Mouse (Mus musculus) embryo, embryonic 11.5 days (tissue): ENCODE measurements around the gene Bmper.

Source experiments
- DNase-seq: peaks from one replicate; pipeline ENCODE4 v3.0.0-alpha.2; 2012; ENCODE audit warnings: low read depth, low spot score

Bmper gene

DNA sequence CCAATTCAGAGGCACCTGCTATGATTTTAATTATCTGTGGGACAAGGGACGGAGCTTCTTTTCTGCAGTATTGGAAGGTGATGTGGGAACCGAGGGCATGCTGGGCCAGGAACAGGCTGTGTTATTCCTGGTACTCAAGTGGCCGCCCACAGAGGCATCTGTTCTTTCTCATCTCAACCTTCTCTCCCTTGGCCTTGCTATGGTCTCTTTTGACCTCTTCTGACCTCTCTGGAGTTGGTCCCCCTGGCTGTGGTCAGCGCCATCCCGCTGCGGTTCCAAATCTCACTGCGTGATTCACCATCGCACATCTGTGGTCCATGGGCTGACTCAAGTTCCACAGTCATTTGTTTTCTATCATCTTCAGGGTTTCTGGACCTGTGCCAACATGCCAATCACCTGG, 77.5 kb downstream of the Bmper start:
- no peak for DNase-seq

DNA sequence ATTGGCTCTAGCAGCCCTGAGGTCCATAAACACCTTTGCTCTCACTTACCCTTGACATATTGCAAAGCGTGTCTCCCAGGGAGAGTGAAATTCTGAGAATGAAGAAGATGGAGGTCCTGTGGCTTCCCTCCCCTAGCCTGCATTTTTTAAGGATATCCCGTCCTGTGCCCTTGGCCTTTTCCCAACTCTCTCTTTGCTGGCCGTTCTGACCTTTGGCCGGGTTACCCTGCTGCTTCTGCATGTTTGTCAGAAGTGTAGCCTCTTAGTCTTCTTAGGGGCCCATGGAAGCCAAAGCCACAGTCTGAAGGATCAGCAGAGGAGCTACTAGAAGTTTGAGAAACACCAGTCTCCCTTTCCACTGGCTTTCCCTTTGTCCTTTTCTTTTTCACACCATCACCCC, 82.8 kb downstream of the Bmper start:
- no peak for DNase-seq

DNA sequence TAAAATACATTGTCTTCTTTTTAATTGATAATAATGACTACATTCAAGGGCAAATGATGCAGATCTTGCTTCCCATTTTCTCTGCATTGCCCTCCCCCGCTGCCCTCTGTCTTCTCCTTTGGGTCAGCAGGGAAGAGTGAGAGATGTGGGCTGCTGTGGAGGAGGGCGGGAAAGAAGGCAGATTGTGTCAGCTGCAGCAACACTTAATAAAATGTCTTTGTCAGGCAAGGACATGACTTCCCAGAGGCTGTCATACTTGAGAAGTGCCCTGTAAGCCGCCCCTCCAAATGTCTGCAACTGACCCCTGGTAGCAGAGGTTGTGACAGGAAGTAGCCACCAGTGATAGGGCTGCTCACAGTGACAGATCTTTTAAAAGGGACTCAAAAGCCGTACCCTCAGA, 83.3 kb downstream of the Bmper start:
- no peak for DNase-seq

DNA sequence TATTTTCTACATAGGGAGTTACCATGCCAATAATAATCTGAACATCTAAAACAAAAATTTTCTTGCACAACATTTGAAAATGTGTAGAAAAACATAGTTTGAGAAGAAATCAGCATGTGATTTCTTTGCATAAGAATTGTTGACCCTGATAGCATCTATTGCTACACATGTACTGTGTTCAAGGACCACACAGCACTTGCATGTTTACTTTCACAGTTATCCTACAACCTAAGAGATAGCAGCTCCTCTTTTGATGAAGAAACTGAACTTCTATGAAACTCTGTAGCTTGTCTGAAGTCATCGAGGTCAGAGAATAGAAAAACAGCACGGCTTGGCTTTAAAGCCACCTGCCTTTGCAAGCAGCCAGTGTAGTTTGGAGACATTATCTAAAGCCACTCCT, 85.0 kb downstream of the Bmper start:
- DNase-seq: no peak

DNA sequence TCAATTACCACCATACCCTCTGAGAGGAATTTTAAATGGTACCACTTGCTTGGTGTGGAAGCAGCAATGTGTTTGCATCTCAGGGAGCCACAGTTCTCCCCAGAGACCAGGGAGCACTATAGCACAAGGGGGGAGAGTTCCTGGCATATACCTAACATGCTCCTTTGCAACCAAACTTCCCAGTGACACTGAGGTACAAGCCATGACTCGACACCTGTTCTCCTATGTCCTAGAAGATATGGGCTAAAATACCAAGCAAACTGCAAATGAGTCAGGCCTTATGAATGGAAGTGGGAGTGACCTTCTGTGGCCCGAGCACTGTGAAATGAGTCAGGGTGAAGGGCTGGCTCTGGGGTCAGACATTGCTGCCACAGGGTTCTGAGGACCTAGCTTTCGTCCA, 88.1 kb downstream of the Bmper start:
- no peak for DNase-seq

DNA sequence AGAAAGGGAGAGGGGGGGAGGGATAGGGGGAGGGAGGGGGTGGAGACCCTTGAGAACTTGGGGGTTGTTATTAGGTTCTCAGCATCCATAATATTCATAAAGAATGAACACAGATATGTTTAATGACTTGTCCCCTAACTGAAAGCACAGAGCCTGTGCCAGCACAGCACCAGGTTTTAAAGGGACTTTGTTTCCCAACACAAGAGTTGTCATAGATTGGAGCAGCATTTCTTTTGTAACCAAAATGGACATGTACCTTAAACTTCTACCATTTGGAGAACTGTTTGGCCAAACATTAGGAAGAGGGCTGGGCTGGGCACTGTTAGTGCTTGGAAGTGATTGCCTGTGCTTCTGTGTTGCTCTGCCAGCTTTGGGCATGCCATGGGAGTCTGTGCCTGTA, 89.1 kb downstream of the Bmper start:
- DNase-seq: no peak

DNA sequence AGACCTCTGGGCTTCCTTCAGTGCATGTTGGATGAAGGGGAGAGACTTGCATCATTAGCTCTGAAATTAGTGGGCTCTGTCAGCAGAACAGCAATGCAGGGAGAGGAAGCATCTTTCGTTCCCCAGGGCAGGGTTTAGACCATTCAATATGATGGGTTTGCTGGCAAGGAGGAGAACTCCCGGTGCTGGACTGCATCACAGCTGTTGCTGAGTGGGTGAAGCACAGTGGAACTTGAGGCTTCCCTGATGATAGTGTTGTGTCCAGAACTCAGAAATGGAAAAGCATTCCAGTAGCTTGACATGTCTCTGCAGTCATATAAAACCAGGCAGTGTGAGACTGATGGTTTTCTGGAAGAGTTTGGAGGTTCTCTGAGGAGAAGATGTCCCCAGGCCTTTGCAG, 90.0 kb downstream of the Bmper start:
- DNase-seq: no peak

DNA sequence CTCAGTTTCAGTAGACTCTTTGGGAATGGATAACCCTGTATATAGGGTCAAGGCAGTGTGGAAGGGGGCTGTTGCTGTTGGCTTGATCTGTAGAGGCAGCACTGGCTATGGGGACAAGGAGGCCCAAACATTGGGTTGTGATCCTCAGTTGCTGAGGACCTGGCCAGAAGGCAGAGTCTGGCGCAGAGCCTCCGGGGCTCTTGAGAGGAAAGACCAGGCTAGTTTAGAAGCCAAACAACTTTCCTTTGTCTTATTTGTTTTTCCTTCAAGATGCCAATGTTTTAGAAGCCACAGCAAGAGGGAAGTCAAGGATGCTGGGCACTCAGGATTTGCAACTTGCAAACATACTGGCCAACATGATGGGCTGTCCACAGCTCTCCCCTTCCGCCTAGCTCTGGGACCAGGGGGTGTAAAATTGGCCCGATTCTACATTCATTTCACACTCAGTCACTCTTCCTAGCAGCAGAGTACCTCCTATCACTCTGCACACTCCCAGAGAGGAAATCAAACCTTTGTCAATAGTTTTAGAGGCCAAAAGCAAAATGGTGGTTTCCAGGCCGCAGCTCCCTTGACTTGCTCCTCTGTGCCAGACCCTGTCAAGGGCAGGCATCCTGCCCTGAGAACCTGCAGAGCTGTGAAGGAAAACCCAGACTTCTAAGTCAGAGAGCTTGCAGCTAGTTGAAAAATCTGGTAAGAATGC, 92.9 kb downstream of the Bmper start:
- no peak for DNase-seq

DNA sequence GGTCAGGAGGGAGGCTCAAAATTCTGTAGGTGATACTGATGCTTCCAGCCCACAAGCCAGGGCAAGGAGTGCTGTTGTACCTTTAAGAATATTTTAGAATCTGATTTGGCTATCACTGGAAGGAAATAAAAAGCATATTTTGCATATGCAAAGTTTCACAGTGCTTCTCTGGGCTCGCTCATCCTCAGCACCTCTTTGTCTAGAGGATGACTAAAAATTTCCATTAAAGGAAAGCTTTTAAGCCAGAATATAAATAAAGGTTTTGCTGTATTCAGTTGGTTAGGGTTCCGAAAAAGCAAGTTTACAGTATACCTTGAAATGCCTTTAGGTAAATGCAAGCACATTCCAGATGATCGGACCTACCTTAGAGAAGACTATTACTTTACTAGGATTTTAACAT, 105.0 kb downstream of the Bmper start:
- DNase-seq: no peak

DNA sequence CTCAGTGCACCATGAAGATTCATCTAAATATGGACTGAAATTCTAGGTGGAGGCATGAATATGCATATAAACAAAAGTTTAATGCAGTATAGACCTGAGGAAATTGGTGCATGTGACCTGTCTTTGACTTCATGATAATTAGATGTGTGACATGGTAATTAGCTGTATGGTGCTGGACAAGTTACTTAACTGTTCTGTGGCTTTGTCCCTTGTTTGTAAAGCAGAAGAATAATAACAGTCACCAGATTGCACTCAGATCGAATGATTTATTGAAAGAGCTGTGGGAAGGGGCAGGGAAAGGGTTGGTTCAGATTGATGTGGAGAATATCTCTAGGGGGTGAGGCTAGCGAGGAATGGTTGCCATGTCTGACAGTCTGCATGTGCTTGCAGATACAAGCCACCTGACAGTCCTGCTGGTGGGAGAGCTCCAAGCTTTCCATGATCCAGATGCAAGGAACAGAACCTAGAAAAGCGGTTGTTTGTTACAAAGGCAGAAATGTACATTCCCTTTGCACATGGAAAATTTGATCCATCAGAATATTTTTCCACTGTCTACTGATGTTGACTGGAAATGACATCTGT, 110.3 kb downstream of the Bmper start:
- DNase-seq: no peak

DNA sequence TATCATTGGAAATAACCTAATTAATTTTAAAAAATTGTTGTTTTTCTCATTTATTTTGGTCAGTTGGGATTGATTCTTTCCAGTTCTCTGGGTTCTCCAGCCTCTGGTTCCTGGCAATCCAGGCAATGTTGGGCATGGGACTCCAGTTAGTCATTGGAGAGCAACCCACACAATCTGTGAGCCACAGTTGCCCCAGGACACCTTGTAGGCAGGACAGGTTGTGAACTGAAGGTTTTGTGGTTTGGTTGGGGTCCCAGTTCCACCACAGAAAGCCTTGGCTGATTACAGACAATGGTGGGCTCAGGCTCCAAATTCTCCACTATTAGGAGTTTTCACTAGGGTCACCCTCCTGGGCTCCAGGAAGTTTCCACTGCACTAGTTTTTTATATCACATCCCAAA, 117.7 kb downstream of the Bmper start:
- no peak for DNase-seq

DNA sequence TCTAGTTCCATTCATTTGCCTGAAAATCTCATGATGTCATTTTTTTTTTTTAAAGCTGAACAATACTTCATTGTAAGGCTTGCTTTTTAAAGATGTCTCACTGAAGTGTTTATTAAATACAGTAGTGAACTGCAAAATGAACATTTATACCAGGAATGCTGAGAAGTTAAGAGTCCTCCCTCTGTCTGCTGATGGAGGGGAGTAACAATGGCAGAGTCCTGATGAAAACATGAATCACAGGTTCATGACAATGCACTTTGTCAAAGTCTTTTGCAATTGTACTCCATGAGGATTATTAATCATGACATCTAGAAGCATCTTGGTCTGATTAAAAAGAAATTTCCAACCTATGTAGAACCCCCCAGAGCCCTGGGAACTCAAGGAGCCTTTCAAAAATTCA, 118.4 kb downstream of the Bmper start:
- DNase-seq: no peak

DNA sequence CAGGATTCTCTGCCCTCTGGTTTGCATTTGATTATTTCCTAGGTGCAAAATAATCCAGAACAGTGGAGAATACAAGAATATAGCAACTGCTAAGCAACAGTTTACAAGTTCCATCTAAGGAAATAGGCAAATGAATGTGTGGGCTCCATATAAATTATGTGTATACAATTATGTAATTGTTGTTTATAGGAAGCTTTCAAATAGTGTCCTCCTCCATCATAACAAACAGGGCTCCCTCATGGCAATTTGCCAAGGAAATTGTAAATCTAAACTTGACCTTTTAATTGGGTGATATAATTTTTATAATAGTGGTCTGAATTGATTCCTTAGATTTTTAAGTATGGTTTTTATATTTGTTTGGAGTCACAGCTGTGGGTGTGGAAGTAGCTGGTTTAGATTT, 121.5 kb downstream of the Bmper start:
- DNase-seq: no peak

DNA sequence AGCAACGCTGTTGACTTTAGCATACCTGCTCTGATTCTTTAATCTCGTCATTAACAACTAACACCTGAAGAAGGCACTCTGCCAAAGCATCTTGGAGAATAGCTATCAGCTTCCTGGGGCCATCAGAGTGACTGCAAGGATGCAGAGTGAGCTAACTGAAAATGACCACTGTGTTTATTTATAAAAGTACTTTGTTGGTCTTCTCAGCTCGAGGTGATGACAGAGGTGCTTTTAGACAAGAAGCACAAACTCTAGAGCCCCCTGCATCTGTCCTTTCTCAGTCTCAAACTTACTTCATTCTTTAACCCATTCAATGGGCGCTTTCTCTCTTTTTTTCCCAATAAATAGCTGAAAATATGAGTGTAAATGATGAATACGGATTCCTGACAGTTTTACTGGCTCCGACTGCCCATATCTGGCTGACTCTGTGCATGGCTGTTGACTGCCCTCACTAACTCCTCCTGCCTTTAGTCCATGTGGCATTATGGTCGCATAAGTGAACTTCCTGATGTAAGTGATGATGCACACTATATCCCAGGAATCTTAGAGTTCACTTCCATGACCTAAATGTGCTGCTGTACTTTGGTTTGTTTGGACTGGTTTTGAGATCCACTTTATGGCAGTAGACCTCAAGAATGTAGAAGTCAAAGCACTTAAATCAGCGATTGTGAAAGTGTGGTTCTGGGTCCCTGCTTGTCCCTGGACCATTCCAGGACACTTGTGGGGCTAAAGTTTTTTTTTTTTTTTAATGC, 122.4 kb downstream of the Bmper start:
- DNase-seq: no peak

DNA sequence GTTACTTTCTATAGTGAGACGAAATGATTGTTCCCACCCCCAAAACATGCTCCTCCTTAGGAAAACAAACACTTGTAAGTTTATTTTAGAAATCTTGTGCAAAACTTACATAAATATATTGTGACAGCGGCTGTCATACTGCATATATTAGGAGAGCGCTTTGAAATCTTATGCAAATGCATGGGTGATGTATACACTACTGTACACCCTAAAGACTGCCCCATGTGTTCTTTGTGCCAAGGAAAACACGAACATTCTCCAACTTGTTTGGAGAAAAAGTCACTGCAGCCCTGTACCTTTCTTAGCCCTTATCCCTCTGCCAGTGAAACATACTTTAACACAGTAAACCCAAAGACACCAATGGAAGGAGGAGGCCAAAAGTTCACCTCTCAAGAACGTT, 126.7 kb downstream of the Bmper start:
- DNase-seq: no peak

DNA sequence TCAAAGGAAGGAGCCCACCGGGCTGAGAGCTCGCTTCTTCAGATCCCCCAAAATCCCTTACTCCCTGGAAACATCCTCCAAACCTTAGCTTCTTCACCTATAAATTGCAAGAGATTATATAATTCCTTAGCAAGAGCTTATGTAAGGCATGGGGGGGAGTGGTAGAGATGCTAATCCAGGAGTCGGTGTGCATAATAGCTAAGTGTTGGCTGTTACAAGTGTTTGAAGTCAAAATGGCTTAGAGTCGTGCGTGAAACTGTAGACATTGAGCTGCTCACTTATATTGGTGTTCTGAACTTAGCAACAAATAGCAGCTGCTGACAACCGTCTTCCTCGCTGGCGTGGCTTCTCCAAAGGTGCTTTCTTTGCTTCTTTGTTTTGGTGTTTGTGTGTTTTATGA, 128.5 kb downstream of the Bmper start:
- no peak for DNase-seq

DNA sequence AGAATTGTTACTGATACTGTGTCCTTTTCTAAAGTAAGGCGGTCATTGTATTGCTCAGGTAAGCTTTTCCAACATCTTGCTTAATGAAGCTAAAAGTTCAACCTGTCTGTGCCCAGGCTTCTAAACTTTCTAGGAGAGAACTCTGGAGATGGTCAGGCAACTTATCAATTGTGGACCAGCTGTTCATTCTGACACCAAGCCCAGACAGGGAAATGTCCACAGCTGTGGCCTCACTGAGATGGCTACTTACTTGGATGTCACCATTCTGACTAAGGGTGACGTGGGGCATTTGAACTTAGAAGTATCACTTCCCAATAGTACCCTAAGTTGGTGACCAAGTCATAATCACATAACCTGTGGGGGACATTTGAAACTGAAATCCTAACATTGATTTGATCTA, 129.5 kb downstream of the Bmper start:
- no peak for DNase-seq

DNA sequence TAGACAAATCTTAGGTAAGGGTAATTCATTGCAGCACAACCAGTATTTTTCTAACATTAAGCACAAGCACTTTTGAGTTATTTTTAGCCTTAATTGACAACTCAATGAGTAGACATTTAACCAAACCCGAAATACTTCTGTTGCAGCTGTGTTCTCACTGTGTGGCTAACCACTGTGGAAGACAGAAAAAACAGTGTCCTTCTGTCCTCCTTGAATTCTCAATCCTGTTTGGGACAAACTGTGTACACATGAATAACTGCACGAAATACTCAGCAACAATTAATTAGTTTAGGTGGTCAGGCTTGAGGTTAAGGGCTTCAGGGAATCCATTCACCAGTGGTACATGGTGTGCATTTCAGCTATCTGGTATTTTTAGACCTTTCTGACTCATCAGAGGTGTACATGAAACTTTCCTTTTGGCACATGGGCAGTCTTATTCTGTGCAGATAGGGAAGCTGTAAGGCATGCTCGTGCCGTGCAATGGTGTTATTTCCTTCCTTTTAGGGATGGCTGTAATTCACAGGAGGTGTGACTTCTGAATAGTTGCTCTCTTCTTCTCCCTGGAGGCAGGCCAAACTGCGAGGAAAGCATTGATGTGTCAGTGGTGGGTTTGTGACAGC, 131.4 kb downstream of the Bmper start:
- no peak for DNase-seq

DNA sequence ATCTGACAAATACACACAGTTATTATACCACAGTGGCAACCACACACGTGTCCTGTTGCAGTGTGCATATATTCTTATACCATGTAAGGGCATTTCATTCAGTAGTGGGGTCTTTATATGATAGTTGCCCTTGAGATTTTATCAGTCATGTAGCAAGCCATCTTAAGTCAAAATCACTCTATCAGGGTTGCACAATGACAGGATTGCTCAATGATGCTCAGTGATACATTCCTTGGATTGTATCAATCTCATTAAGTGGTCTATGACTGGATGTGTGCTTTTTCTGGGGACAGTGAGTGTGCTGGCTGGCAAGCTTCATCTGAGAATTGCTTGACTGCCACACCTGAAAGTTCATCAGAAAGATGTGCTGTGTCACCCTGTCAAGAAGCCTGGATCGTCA, 135.2 kb downstream of the Bmper start:
- no peak for DNase-seq

DNA sequence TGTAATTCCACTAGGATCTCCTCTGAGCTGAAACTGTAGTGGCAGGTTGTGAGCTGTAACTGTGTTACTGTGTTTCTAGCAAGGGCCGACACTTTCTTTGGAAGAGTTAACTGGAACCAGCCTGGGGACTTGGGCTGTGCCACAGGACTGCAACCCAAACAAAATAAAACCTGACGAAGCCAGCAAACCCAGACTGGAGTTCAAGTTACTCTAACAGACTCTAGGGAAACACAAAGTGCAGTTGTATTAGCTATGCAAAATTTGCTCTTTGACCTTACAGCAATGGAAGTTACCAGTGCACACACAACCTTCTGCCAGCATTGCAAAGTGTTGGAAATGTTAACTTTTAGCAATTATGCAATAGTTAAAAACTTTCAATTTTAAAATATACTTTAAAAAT, 140.3 kb downstream of the Bmper start:
- DNase-seq: no peak

DNA sequence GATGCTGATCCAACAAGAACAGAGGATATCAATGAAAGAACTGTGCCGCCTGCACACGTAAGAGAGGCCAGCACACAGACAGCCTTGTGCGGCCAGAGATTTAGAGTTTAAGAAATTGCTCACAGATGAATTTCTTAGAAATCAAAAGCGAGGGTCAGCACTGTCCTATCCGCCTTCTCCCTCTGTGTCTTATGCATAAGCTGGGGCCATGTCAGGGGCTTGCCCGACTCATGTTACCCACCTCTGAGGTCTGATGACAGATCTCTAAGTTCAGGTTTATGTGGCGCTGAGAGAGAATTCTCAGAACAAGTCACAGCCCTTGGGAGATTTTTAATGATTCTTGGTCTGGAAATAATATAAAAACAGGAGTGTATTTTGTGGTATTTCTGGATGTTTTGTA, 140.7 kb downstream of the Bmper start:
- DNase-seq: no peak

DNA sequence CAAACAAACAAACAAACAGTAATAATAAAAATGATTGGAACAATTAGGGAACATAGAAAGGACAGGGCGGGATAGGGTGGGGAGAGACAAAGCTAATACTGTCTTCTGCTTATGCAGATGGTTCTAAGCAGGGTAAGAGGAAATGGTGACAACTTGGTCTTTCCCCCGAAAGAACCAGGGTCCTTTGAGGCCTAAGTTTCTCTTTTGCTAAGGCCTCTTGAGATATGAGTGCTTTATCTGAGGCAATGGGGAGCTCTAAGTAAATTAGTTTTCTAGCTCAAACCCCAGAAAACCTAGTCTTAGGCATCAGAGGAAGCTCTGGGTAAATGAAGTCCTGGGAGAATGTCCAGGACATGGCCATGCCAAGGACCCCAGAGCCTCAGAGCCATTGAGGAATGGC, 141.2 kb downstream of the Bmper start:
- DNase-seq: no peak

DNA sequence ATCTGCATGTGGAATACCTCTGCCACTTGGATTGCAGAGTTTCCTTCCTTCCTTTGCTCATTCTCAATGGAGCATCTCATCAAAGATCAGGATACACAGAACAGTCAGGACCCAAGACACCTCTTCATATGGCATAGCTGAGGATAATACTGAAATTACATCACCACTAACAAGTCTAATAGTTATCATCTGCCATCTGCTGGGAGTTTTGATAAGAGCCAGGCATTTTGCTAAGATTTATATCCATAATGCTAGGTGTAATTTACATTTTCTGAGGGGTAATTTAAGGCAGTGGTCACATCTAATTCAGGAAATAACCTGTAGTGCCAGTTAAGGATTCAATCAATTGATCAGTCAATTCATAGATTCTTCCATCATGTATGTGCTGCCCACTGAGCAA, 145.2 kb downstream of the Bmper start:
- DNase-seq: no peak
